ENCODE assay signal across 14 mouse cellular contexts in genomic region chr7:112127954-112128353, GRCm38 (mm10). TPM values are rescaled to one million over a fixed set of nuclear protein-coding genes. Genes with fewer than 3 reads are reported as not detected.
A peak's percentile ranks its signal among the peaks of the same experiment; 100 is the strongest.
DNase-seq lines count a peak whose midpoint lies in the region; ATAC-seq and TF ChIP-seq lines count a peak whose summit lies in the region.
"Had no signal": no experiment of that assay in that cellular context is flagged by ENCODE, and none has a peak within 500 bp of the region (broad histone marks: within the 10 kb centered on the region; RNA-seq: fewer than 3 reads in every experiment).

No protein-coding gene starts in this region.

- 79% methylated on average over 4 of the region's 4 CpGs for WGBS in heart, adult 2 months
- WGBS in liver, embryonic 12.5 days (ENCODE audit: insufficient replicate concordance), result 78% methylated on average over 4 of the region's 4 CpGs
- 79% methylated on average over 4 of the region's 4 CpGs for WGBS in liver, postnatal 0 days (ENCODE audit: insufficient replicate concordance)

- no peak for DNase-seq in heart, adult 2 months
- no peak for DNase-seq in heart, postnatal 10 days
- DNase-seq in liver, postnatal 0 days, result no peak
- peak; percentile 64 to 74 for DNase-seq in cerebellum, postnatal 10 days
- DNase-seq in skeletal muscle tissue, adult 2 months (ENCODE audit: low read depth, low spot score), result peak; percentile 73
- DNase-seq in adrenal gland, postnatal 4 days (ENCODE audit: low spot score in 2 of 2), result no peak
- DNase-seq: layer of hippocampus, postnatal 36 days; right cerebral cortex, postnatal 4 days had no signal

- H3K27ac ChIP-seq in heart, adult 2 months, result peak overlapping the region; percentile 20; the same call in 1 of the 2 replicates
- H3K27ac ChIP-seq in liver, embryonic 12.5 days, result no peak overlapping the region
- no peak overlapping the region for H3K27ac ChIP-seq in liver, postnatal 0 days (ENCODE audit: low read depth)
- H3K27ac ChIP-seq: kidney, embryonic 15.5 days; stomach, embryonic 15.5 days had no signal

- H3K9ac ChIP-seq in heart, adult 2 months (ENCODE audit: low read depth, low read length), result no peak overlapping the region
- H3K9ac ChIP-seq in liver, embryonic 12.5 days, result no peak overlapping the region
- no peak overlapping the region for H3K9ac ChIP-seq in liver, postnatal 0 days (replicated peaks)
- H3K9ac ChIP-seq: kidney, embryonic 15.5 days; stomach, embryonic 15.5 days had no signal

- H3K79me2 ChIP-seq in heart, adult 2 months (replicated peaks; ENCODE audit: control insufficient read depth, insufficient read depth, low read length), result no peaks in the 10 kb centered on the region

- 0 out of 2 replicates have a peak, but pooled peaks have one; percentile 8 for ATAC-seq in liver, embryonic 12.5 days
- no peak for ATAC-seq in liver, postnatal 0 days
- ATAC-seq: forebrain, embryonic 14.5 days; Patski had no signal

- TF ChIP-seq EP300 in heart, adult 2 months (IDR thresholded peaks at IDR 0.05; ENCODE audit: insufficient read depth, low read depth, low read length), result no peak
- TF ChIP-seq EP300 in liver, postnatal 0 days (IDR thresholded peaks at IDR 0.05; ENCODE audit: low read depth), result no peak

- H3K36me3 ChIP-seq in heart, adult 2 months (ENCODE audit: control insufficient read depth, insufficient read depth, low read length), result no peaks in the 10 kb centered on the region
- H3K36me3 ChIP-seq in liver, embryonic 12.5 days, result no peaks in the 10 kb centered on the region
- no peaks in the 10 kb centered on the region for H3K36me3 ChIP-seq in liver, postnatal 0 days (replicated peaks; ENCODE audit: insufficient read depth, low read length)
- H3K36me3 ChIP-seq: kidney, embryonic 15.5 days; stomach, embryonic 15.5 days had no signal

- H3K4me2 ChIP-seq in liver, embryonic 12.5 days, result no peak overlapping the region
- no peak overlapping the region for H3K4me2 ChIP-seq in liver, postnatal 0 days (ENCODE audit: low read depth, low read length)
- H3K4me2 ChIP-seq: kidney, embryonic 15.5 days; stomach, embryonic 15.5 days had no signal

- H3K4me3 ChIP-seq in heart, adult 2 months, result no peak overlapping the region
- no peak overlapping the region for H3K4me3 ChIP-seq in liver, embryonic 12.5 days
- no peak overlapping the region for H3K4me3 ChIP-seq in liver, postnatal 0 days (ENCODE audit: low read depth, low read length)
- H3K4me3 ChIP-seq: kidney, embryonic 15.5 days; stomach, embryonic 15.5 days had no signal

- H3K4me1 ChIP-seq in heart, adult 2 months (ENCODE audit: control insufficient read depth, insufficient read depth, low read length), result peaks cover 11% of the 10 kb centered on the region
- 0 out of 2 replicates have a peak, but pooled peaks cover 3% of the 10 kb centered on the region for H3K4me1 ChIP-seq in liver, embryonic 12.5 days
- no peaks in the 10 kb centered on the region; the same call in 1 of the 2 replicates for H3K4me1 ChIP-seq in liver, postnatal 0 days (ENCODE audit: insufficient read depth)
- H3K4me1 ChIP-seq: stomach, embryonic 15.5 days had no signal

- H3K27me3 ChIP-seq in heart, adult 2 months (ENCODE audit: control insufficient read depth, insufficient read depth, low read length), result no peaks in the 10 kb centered on the region
- H3K27me3 ChIP-seq in liver, embryonic 12.5 days (replicated peaks), result no peaks in the 10 kb centered on the region
- no peaks in the 10 kb centered on the region for H3K27me3 ChIP-seq in liver, postnatal 0 days (ENCODE audit: insufficient read depth, low read length)
- H3K27me3 ChIP-seq: kidney, embryonic 15.5 days; Patski; stomach, embryonic 15.5 days had no signal

- intact Hi-C loops in heart, adult 2 months (cut with DNase I), result no loop called here
- intact Hi-C loops in heart, postnatal 10 days (cut with DNase I), result no loop called here

- TF ChIP-seq POLR2A in heart, adult 2 months (IDR thresholded peaks at IDR 0.05; ENCODE audit: insufficient read depth, low read depth, low read length), result no peak

- TF ChIP-seq CTCF in heart, adult 2 months (IDR thresholded peaks at IDR 0.05), result no peak
- no peak for TF ChIP-seq CTCF in liver, postnatal 0 days (IDR thresholded peaks at IDR 0.05; ENCODE audit: low read depth)

- no peaks in the 10 kb centered on the region for H3K9me3 ChIP-seq in liver, embryonic 12.5 days (replicated peaks)
- H3K9me3 ChIP-seq in liver, postnatal 0 days (ENCODE audit: low read length), result no peaks in the 10 kb centered on the region
- H3K9me3 ChIP-seq: kidney, embryonic 15.5 days; stomach, embryonic 15.5 days had no signal

RNA-seq across cellular contexts. Expression of gene Dkk3, which starts 30.9 kb away (rescaled TPM):
- 10 to 100 TPM; 45.1 to 45.7 TPM for total RNA-seq in heart, adult 2 months (2021)
- polyA plus RNA-seq in heart, adult 2 months (2012; rRNA removed), result 48.3 and 52.1 TPM in 2 replicates
- 10 to 100 TPM; 44.1 to 77.0 TPM for total RNA-seq in heart, postnatal 10 days (2021)
- 7.3 and 7.5 TPM in 2 replicates for polyA plus RNA-seq in liver, embryonic 12.5 days (2016; fragmentation: Nextera tagmentation; extraction: Ambion mirVana)
- 1.2 and 1.7 TPM in 2 replicates for polyA plus RNA-seq in liver, postnatal 0 days (2015; fragmentation: Nextera tagmentation; extraction: Ambion mirVana)
- 10 to 100 TPM; 17.3 to 17.7 TPM for total RNA-seq in adrenal gland, postnatal 4 days (2021)
- total RNA-seq: granulocyte monocyte progenitor cell, adult 5-6 weeks had no signal

Comparison
In these comparisons a context has a peak if more than half of its experiments do, and no peak if none do; other contexts are left out.
1. DNase-seq: peak in cerebellum, postnatal 10 days (2 of 2) and skeletal muscle tissue, adult 2 months (single experiment); none in heart, adult 2 months (0 of 2), heart, postnatal 10 days (0 of 2), liver, postnatal 0 days (single experiment) and adrenal gland, postnatal 4 days (0 of 2).